Mouse (Mus musculus) lung, postnatal 36 days (tissue): ENCODE data around the gene Cox8b.

Source experiments
- DNase-seq: peaks from one replicate; pipeline ENCODE4 v3.0.0; 2022; ENCODE audit warnings: mixed read lengths

Cox8b gene

DNA sequence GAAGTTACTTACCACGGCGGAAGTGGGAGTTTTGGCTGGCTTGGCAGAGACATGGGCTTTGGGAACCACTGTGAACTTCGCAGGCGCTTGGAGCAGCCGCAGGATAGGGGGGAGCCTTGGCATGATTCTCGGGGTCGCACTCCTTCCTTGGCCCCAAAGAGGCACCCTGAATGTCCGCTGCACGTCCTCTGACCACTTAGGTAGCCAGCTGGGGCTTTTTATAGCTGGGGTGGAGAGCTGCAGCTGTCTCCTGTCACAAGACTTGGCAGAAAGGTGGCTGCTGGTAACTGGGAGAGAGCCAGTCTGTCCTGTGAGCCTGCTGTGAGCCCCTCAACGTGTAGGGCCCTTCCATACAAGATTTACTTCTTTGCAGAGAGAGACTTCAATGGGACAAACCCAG lies at the start of gene Cox8b:
Cox8b (minus strand) TSS at position 227 of the 400 bp plus-strand sequence.
- no peak for DNase-seq

GRCm38 (mm10) chr7:140949255-140949654 lies 49.0 kb upstream of the Cox8b start:
- DNase-seq, result no peak

- no peak for DNase-seq
Observed at GRCm38 (mm10) chr7:140948161-140948560, 47.9 kb upstream of the Cox8b start.

GRCm38 (mm10) chr7:140946980-140947379 lies 46.7 kb upstream of the Cox8b start:
- peak; percentile 60 for DNase-seq

DNA sequence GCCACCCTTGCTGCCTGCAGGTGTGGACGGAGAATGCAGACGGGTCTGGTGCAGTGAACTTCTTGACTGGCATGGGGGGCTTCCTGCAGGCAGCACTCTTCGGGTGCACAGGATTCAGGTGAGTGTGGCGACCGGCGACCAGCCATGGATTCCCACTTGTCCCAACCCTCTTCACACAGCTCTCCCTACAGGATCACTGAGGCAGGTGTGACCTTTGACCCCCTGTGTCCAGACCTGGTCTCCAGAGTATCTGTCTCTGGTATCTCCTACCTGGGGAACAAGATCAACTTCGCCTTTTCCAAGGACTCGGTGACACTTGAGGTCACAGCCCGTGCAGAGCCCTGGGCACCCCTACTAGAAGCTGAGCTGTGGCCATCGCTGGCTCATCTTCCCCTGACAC lies 46.1 kb upstream of the Cox8b start:
- no peak for DNase-seq

DNA sequence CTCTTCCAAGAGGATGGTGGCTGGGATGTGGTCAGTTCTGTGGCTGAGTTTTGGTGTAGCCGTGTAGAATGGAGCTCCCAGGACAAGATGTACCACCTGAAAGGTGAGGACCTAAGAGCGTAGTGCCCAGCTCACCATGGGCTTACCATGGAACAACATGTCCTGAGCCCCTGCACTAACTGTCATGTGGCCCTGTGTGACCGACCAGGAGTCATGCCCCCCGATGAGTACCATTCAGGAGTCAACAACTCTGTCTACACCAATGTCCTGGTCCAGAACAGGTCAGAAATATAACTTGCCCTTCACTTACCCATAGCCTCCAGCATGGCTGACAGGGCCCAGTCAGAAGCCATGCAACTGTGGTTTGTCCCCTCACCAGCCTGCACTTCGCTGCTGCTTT lies 45.0 kb upstream of the Cox8b start:
- no peak for DNase-seq

DNA sequence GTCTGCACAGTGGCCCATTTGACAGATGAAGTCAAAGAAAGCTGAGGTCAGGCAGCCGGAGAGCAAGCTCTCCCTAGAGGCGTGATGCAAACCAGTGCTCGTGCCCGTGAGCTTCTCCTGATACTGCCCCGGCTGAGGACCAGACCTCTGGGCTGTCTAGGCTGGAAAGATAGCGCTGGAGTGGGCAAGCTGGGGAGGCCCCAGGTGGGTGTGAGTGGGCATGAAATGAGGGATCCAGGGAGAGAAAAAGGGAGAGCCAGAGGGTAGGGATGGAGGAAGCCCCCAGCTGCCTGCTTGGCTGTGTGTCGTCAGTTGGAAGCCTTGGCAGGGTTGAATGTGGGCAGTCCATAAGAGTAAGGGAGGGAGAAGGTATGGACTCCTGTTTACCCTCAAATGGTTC lies 44.0 kb upstream of the Cox8b start:
- DNase-seq, result no peak

DNA sequence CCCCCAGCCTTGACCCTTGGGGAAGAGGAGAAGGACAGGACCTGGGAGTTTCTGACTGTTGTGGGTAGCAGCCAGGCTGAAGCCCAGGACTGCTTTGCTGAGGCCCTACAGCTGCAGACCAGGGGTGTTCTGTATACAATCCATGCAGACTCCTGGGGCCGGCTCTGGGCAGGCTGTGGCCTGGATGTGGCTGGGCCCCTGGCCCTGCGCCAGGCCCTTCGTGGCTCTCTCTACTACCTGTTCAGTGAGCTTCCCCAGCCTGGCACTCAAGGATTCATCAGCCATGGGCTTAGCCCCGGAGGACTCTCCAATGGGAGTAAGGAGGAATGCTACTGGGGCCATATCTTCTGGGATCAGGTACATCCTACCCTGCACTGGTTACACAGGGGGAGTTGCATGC lies 43.1 kb upstream of the Cox8b start:
- DNase-seq, result no peak

DNA sequence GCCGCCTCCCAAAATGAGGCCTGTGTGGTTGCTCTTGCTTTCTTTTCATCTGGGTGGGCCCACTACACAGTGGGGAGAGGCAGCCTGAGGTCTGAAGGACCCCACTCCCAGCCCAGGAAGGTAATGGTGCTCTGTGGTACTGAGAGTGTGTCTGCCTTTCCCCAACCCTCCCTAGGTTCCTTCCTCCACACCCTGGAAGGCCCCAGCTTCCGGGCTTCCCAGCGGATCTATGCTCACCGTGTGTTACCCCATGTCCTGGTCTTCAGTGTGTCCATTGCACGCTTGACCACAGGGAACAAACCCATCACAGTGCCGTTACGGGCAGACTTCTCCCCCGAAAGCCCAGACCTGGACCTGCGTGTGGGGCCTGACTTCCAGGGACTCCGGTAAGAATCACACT lies 42.6 kb upstream of the Cox8b start:
- no peak for DNase-seq

- no peak for DNase-seq
Observed at GRCm38 (mm10) chr7:140942341-140942740, 42.1 kb upstream of the Cox8b start.

GRCm38 (mm10) chr7:140941222-140942051 lies 41.2 kb upstream of the Cox8b start, which contains the start of gene Pgghg:
Gene Pgghg (plus strand): TSS chr7:140941391.
- peak; percentile 93 for DNase-seq

- peak; percentile 66 for DNase-seq
Observed at GRCm38 (mm10) chr7:140939669-140940171, 39.5 kb upstream of the Cox8b start.

- DNase-seq, result no peak
Observed at GRCm38 (mm10) chr7:140938896-140939295, 38.6 kb upstream of the Cox8b start.

DNA sequence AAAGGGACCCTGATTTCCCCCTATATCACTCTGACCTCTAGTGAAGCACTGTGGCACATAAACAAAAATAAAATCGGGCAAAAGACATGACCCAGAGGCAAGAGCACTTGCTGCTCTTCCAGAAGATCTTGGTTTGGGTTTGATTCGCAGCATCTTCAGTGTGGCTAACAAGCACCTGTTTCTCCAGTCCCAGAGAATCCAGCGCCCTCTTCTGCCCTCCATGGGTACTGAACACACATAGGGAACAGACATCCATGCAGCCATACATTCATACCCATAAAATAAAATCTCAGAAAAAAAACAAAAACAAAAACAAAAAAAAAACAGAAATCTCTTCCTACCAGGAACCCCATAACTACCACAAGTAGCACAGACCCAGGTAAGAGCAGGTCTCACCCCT lies 38.2 kb upstream of the Cox8b start:
- DNase-seq, result no peak

DNA sequence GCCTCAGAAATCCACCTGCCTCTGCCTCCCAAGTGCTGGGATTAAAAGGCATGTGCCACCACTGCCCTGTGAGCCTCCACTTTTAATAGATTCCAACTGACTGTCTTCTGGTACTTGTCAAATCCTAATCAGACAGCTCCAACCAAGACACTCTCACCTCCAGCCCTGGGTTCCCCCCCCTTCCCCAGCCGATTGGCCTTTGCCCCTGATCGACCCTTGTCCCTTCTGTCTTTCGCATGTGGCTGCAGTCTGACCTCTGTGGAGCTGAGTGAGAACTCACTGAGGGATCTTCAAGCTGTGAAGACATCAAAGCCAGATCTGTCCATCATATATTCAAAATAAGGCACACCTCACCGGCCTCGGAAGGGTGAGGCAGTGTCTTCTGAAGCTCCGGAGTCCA lies 26.9 kb upstream of the Cox8b start:
- DNase-seq, result no peak

- no peak for DNase-seq
Observed at GRCm38 (mm10) chr7:140923070-140923775, 23.0 kb upstream of the Cox8b start.

DNA sequence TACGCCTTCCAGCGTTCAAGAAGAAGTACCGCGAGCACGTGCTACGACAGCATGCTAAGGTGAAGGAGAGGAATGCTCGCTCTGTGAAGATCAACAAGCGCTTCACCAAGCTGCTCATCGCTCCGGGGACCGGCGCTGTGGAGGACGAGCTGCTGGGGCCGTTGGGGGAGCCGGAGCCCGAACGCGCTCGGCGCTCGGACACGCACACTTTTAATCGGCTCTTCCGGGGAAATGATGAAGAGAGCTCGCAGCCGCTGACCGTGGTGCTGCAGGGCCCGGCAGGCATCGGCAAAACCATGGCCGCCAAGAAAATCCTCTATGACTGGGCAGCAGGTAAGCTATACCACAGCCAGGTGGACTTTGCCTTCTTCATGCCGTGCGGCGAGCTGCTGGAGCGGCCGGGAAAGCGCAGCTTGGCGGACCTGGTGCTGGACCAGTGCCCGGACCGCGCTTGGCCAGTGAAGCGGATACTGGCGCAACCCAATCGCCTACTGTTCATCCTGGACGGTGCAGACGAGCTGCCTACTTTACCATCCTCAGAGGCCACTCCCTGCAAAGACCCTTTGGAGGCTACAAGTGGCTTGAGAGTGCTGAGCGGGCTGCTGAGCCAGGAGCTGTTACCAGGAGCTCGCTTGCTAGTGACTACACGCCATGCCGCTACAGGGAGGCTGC lies 22.3 kb upstream of the Cox8b start:
- DNase-seq, result peak; percentile 41

GRCm38 (mm10) chr7:140921225-140921975 lies 21.2 kb upstream of the Cox8b start:
- no peak for DNase-seq

DNA sequence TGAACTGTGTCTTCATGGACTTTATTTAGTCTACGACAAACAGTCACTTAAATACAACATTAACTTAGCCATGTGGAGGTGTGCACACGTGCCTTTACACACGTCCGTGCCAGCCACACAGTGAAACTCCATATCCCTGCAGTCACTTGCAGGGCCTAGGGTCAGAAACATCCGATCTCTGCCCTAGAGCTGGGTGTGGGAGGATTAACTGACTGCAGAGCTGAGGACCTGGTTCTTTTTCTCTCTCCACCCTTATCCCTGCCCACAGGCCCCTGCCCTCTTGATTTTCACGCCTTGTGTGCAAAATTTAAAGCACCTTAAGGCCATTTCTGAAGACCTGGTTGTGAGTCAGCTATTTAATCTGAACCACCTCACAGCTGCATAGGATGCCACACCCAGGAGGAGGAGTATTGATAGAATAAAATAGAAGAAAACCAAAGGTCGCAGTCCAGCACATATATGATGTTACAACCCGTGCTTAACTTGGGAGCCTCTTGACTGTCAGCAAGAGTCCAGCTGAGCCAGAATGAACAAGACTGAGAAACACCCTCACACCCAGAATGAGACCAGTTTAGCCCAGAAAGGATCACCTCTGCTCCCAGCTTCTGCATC lies 20.3 kb upstream of the Cox8b start, which contains the start of gene Nlrp6:
Nlrp6 (plus strand) TSS at position 485 of the 612 bp plus-strand sequence.
- DNase-seq, result no peak

- DNase-seq, result no peak
Observed at GRCm38 (mm10) chr7:140919911-140920310, 19.7 kb upstream of the Cox8b start.

DNA sequence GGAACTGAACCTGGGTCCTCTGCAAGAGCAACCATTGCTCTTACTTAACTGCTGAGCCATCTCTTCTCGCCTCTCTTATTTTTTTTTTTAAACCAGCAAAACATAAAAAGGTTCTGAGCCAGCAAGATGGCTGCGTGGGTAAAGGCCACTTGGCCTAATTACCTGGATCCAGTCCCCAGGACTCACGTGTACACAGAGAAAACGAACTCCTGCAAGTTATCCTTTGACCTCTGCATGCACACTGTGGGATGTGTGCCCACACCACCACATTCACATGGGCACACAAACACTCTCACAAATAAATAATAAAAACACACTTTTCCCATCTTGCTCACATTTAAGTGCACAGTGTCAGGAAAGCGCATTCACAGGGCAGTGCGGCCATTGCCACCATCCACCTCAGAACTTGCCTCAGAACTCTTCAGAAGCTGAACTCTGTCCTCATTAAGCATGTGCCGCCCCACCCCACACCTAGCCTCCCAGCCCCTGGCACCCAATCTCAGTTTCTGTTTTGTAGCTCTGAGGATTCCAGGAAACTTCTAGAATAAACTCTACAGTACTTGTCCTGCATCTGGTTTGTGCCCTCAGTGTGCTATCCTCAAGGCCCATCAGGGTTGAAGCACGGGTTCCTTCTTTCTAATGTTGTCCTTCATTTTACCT lies 13.9 kb upstream of the Cox8b start:
- no peak for DNase-seq
